Mouse (Mus musculus) left cerebral cortex, postnatal 4 days (tissue): ENCODE data around the gene Wfdc17. TPM values are rescaled to one million over a fixed set of nuclear protein-coding genes. Genes with fewer than 3 reads are reported as not detected.

Experiments
- DNase-seq: peaks from one replicate; pipeline ENCODE4 v3.0.0-alpha.2; 2022
- intact Hi-C: fragments of 180-260 bp; cut with DNase I; formaldehyde crosslinking; loops from one replicate; pipeline ENCODE4 v1.15.1; 2025
- total RNA-seq, 2 experiments: library from RNA; stranded (reverse); gene quantifications; 2 replicates each; pipeline ENCODE4 v1.2.3; 2021

The Wfdc17 gene
- total RNA-seq = not detected

GRCm38 (mm10) chr11:83703705-83704104, at the start of gene Wfdc17:
TSS of gene Wfdc17 (plus strand) at chr11:83703991.
- no peak for DNase-seq
- intact Hi-C loops = loop anchor here (1.0 kb wide), 1 partner anchor 16 kb away; no protein-coding TSS in a partner anchor

- intact Hi-C loops = no loop called here
- DNase-seq = no peak
Measured at GRCm38 (mm10) chr11:83654606-83655005, 49.2 kb upstream of the Wfdc17 start.

DNA sequence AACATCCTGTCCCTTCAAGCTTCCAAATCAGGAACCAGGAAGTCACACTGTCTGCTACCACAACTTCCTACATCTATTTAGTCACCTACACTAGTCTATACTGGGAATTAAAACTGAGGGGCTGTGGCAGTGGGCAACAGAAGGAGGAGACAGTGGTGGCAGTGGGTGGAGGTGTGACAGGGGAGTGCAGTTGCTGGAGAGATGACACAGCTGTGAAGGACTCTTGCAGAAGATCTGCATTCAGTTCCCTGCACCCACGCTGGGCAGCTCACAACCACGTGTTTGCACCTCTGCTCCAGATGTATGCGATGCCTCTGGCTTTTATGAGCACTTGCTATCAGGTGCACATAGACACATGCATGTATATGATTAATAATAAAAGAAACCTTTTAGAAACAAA, 46.3 kb upstream of the Wfdc17 start:
- no peak for DNase-seq
- intact Hi-C loops = no loop called here

DNA sequence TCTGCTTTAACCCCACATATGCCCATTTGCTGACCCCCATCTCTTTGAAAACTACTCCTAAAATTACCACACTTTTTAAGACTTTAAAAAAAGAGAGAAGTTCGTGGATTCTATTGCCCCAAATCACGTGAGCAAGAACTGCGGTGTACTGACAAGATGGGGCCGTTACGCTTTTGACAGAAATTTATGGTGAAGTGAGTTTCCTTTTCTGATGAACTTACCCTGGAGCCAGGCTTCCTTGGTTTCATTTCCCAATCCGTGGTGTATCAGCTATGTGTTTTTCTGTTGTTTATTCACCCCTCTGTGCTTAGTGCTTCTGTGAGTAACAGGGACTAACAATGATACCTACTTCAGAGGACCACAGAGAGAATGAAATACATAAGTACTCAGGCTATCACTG, 45.0 kb upstream of the Wfdc17 start:
- DNase-seq = no peak
- intact Hi-C loops = no loop called here

DNA sequence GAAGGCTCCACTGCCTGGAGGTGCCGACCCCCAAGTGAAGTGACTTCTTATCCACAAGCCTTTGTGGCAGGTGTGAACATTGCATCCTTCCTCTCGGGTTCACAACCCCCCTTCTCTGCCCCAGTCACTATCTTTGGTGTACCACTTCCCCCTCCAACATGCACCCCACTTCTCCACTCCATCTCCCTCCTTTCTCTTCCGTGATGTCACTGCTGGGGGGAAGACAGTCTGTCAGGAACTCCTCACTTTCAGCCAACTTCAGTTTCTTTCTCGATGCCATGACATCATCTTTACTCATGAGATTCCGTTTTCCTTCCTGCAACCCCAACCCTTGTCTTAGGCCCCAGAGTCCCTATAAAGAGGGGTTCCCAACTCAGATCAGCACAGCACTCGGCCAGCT, 41.6 kb upstream of the Wfdc17 start, which contains the start of gene Ccl4:
Gene Ccl4, plus strand, starts transcription at position 381 of the 400 bp plus-strand sequence.
- no peak for DNase-seq
- intact Hi-C loops = no loop called here

GRCm38 (mm10) chr11:83663532-83663931, 40.3 kb upstream of the Wfdc17 start:
- DNase-seq = no peak

GRCm38 (mm10) chr11:83671743-83672142, 32.0 kb upstream of the Wfdc17 start:
- intact Hi-C loops = no loop called here
- DNase-seq = no peak

More at GRCm38 (mm10) chr11:83663532-83663931, 40.3 kb upstream of the Wfdc17 start:
- intact Hi-C loops = no loop called here

DNA sequence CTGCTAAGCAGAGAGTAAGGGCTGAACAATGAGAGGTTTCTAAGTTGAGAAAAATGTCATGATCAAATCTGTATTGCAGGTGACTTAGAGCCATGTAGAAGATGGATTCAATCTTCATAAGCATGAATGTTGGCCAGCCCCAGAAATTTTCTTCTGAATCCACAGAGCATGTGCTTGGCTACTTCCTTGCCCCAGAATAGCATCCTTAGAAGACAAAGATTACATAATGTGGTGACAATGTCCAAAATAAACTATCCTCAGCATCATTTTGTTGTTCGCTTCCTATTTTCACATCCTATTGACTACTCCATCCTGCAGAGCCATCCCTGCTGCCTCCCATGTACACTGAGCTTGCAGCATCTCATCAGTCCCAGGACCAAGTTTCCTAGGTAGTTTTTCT, 28.1 kb upstream of the Wfdc17 start:
- no peak for DNase-seq
- intact Hi-C loops = no loop called here

- intact Hi-C loops = no loop called here
- no peak for DNase-seq
Measured at GRCm38 (mm10) chr11:83689918-83690317, 13.9 kb upstream of the Wfdc17 start.

GRCm38 (mm10) chr11:83692008-83692407, 11.8 kb upstream of the Wfdc17 start:
- no peak for DNase-seq
- intact Hi-C loops = no loop called here

GRCm38 (mm10) chr11:83708715-83709114, 4.9 kb downstream of the Wfdc17 start, which contains the start of gene Wfdc18:
TSS of gene Wfdc18 (plus strand) at chr11:83709015.
- DNase-seq = no peak

GRCm38 (mm10) chr11:83709683-83710082, 5.9 kb downstream of the Wfdc17 start:
- DNase-seq = no peak

More at GRCm38 (mm10) chr11:83708715-83709114, 4.9 kb downstream of the Wfdc17 start, which contains the start of gene Wfdc18:
- intact Hi-C loops = no loop called here

GRCm38 (mm10) chr11:83712671-83713070, 8.9 kb downstream of the Wfdc17 start:
- no peak for DNase-seq
- intact Hi-C loops = no loop called here

More at GRCm38 (mm10) chr11:83709683-83710082, 5.9 kb downstream of the Wfdc17 start:
- intact Hi-C loops = no loop called here

DNA sequence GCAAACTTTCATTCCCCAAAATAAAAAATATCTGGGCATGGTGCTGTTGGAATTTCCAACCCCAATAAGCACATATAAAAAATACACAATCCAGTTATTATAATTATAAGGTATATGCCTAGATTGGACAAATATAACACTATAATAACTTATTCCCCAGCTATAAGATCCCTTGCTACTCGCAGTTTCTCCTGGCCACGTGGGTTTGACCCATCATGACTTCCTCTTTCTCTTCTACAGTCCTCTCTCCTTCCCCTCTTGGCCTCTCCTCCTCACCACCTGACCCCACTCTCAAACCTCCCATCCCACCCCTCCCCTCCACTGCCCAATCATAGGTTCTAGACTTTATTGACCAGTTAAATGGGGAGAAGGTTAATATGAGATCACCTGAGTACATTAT, 10.1 kb downstream of the Wfdc17 start:
- no peak for DNase-seq
- intact Hi-C loops = no loop called here

DNA sequence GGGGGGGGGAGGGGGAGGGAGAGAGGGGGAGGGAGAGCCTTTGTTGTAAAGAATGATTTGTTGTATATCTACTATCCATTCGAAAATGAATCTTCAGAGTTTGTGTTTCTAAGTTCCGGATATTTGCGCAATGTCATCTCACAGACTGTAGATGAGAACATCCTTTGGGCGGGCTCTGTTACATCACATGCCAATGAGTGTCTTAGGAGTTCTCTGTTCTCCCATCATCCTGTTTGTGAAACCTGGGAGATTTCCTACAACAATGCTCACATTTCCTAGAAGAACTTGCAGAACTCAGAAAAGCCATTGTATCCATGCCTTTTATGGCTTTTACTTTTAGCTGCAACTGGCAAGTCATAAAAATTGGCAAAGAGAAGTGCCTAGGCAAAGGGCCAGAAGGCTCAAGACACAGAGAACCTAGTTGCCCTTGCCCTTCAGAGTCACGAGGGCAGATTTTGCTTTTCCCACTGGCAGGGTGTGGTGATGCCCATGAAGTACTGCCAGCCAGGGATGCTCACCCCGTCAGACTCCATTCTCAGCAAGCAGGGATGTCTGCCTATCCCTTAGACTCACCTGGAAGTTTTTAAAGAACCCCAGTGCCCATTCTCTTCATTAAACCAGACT, 13.4 kb downstream of the Wfdc17 start:
- intact Hi-C loops = no loop called here
- no peak for DNase-seq

GRCm38 (mm10) chr11:83720766-83721165, 17.0 kb downstream of the Wfdc17 start:
- no peak for DNase-seq
- intact Hi-C loops = no loop called here

GRCm38 (mm10) chr11:83728757-83729432, 25.1 kb downstream of the Wfdc17 start:
- intact Hi-C loops = no loop called here

DNA sequence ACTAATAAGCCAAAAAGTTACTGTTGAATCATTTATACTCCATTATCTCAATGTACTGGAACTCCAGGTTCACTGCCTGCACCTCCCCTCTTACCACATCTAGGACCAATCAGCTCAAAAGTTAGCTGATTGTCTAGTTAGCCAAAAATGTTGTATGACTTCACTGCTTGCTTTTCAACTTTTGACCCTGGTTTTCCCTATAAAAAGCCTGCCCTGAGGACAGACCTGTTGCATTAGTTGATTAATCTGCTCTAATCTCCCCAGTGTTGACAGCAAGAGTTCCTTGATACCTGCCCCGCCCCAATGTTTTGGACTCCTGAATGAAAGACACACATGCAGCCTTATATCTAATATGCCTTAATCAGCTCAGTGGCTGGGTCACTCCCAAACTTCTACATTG, 27.3 kb downstream of the Wfdc17 start:
- no peak for DNase-seq
- intact Hi-C loops = no loop called here

More at GRCm38 (mm10) chr11:83728757-83729432, 25.1 kb downstream of the Wfdc17 start:
- no peak for DNase-seq

- intact Hi-C loops = no loop called here
- DNase-seq = no peak
Measured at GRCm38 (mm10) chr11:83733071-83733640, 29.4 kb downstream of the Wfdc17 start.

- intact Hi-C loops = no loop called here
- DNase-seq = no peak
Measured at GRCm38 (mm10) chr11:83734215-83734614, 30.4 kb downstream of the Wfdc17 start.

DNA sequence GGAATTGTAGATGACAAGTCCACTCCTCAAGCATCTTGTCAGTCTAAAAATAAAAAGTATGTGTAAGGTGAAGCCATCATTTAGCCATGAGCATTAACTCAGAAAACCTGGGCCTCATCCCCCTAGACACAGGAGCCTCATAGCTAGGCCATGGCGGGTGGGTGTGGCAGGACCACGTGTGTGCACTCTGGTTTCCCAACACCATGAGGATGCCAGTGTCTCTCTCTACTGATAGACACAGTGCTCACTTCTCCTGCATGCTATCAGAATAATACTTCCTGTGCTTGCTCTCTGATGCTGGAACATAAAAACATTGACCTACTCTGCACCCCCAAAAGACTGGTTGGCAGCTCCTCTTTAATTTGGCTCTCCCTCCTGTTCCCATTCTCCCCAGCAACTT, 32.1 kb downstream of the Wfdc17 start:
- no peak for DNase-seq
- intact Hi-C loops = no loop called here

- intact Hi-C loops = no loop called here
- DNase-seq = no peak
Measured at GRCm38 (mm10) chr11:83737109-83737558, 33.3 kb downstream of the Wfdc17 start.
